Mouse (Mus musculus) heart, adult 2 months (tissue): ENCODE results near the gene Acta2.

Experiments
- CTCF ChIP-seq: fragments of 200-600 bp; IDR thresholded peaks from 2 replicates; pipeline ENCODE4 v1.8.1; 2022; ENCODE audit warnings: antibody characterized with exemption, mild to moderate bottlenecking, moderate library complexity
- POLR2A ChIP-seq: fragments of 200-500 bp; IDR thresholded peaks from 2 replicates; pipeline ENCODE4 v1.6.1; 2011; ENCODE audit warnings: mild to moderate bottlenecking, low read depth, low read length, control low read depth; ENCODE audit not compliant: insufficient read depth

- no peak for TF ChIP-seq POLR2A
- TF ChIP-seq CTCF: no peak
Measured at GRCm38 (mm10) chr19:34292701-34293100, 37.3 kb upstream of the Acta2 start.
